Mouse (Mus musculus): ENCODE measurements around the gene Ago4.

GRCm38 (mm10) chr4:126496963-126497362 lies 36.3 kb downstream of the Ago4 start:
- TF ChIP-seq CTCF (IDR thresholded peaks at IDR 0.05; ENCODE audit: control insufficient read depth, insufficient read depth, insufficient replicate concordance, low read depth, low read length) (no peak), POLR2A (IDR thresholded peaks at IDR 0.05; ENCODE audit: control insufficient read depth, low read depth, low read length) (no peak)

Measured in testis, adult 2 months (tissue).